In genomic region chr12:74679149-74679548, GRCm38 (mm10) we compare ENCODE assay signal across 16 mouse cellular contexts.
DNase-seq lines count a peak whose midpoint lies in the region.
"Had no signal": no experiment of that assay in that cellular context is flagged by ENCODE, and none has a peak within 500 bp of the region (broad histone marks: within the 10 kb centered on the region; RNA-seq: fewer than 3 reads in every experiment).

No protein-coding gene starts in this region.

- DNase-seq in layer of hippocampus, adult 11-12 months (ENCODE audit: low spot score), result peak; percentile 8
- DNase-seq in layer of hippocampus, postnatal 25 days (ENCODE audit: extremely low spot score in 1 of 2, low spot score in 1 of 2), result no peak
- DNase-seq in layer of hippocampus, adult 9-11 months, result peak; percentile 12
- no peak for DNase-seq in layer of hippocampus, adult 9-10 months (ENCODE audit: low spot score)
- peak; percentile 48 for DNase-seq in brain, adult 2 months (ENCODE audit: low read depth, low spot score)
- peak; percentile 31 for DNase-seq in telencephalon, adult 2 months (ENCODE audit: low read depth, low spot score)
- DNase-seq: adrenal gland, adult 2 months; adrenal gland, postnatal 14 days; cerebellum, adult 11-12 months; cerebellum, adult 8-10 months; cerebellum, postnatal 10 days; cerebellum, postnatal 36 days; embryo, embryonic 11 days; gastrocnemius, postnatal 14 days; heart, adult 11 months; heart, postnatal 36 days had no signal

Comparison
In these comparisons a context has a peak if more than half of its experiments do, and no peak if none do; other contexts are left out.
1. DNase-seq: peak in layer of hippocampus, adult 11-12 months (single experiment), layer of hippocampus, adult 9-11 months (single experiment), brain, adult 2 months (single experiment) and telencephalon, adult 2 months (single experiment); none in layer of hippocampus, postnatal 25 days (0 of 2) and layer of hippocampus, adult 9-10 months (single experiment).